Mouse (Mus musculus) hindbrain, embryonic 10.5 days (tissue): ENCODE data around the gene Men1. TPM values are rescaled to one million over a fixed set of nuclear protein-coding genes. Genes with fewer than 3 reads are reported as not detected.

Source experiments
- DNase-seq: peaks from one replicate; pipeline ENCODE4 v3.0.0-alpha.2; 2017; ENCODE audit warnings: low spot score
- H3K27ac ChIP-seq: fragments of 300-500 bp; sonication (generic); 2 replicates; pipeline ENCODE4 v1.5.1; 2016; ENCODE audit warnings: mild to moderate bottlenecking, moderate library complexity
- H3K27me3 ChIP-seq: fragments of 300-500 bp; sonication (generic); 2 replicates; pipeline ENCODE4 v1.6.1; 2016; ENCODE audit warnings: mild to moderate bottlenecking; ENCODE audit not compliant: poor library complexity, insufficient read depth, severe bottlenecking
- H3K36me3 ChIP-seq: fragments of 300-500 bp; sonication (generic); 2 replicates; pipeline ENCODE4 v1.6.1; 2016; ENCODE audit warnings: mild to moderate bottlenecking, moderate library complexity
- H3K4me1 ChIP-seq: fragments of 300-500 bp; sonication (generic); replicated peaks from 2 replicates; pipeline ENCODE4 v1.6.1; 2016; ENCODE audit warnings: mild to moderate bottlenecking
- H3K4me3 ChIP-seq: fragments of 300-500 bp; sonication (generic); 2 replicates; pipeline ENCODE4 v1.5.1; 2016; ENCODE audit warnings: mild to moderate bottlenecking, moderate library complexity
- H3K9me3 ChIP-seq: fragments of 300-500 bp; sonication (generic); 2 replicates; pipeline ENCODE4 v1.6.1; 2016; ENCODE audit warnings: mild to moderate bottlenecking, moderate library complexity
- WGBS: fragments of 180-500 bp; shearing (Covaris S2); methylation state at CpG from one replicate; pipeline ENCODE4 v1.1.7; 2016; 5-methylcytosine and 5-hydroxymethylcytosine counted together
- polyA plus RNA-seq: library from polyadenylated mRNA; unstranded; fragments of >200 nt; fragmentation: Nextera tagmentation; extraction: Ambion mirVana; gene quantifications from 2 replicates; pipeline ENCODE4 v1.2.1, GENCODE M21; 2016

The Men1 gene
- polyA plus RNA-seq, 1 experiment from 2014 or later: 125 TPM

- 43% methylated on average over 5 of the region's 5 CpGs for WGBS
- H3K4me1 ChIP-seq: peaks cover 41% of the 10 kb centered on the region
- no peak overlapping the region for H3K4me3 ChIP-seq
- DNase-seq: no peak
- peaks cover 25% of the 10 kb centered on the region for H3K36me3 ChIP-seq
- peak overlapping the region; percentile 72 for H3K27ac ChIP-seq
- peaks cover 19% of the 10 kb centered on the region; the same call in 1 of the 2 replicates for H3K27me3 ChIP-seq
- no peaks in the 10 kb centered on the region for H3K9me3 ChIP-seq
Measured at GRCm38 (mm10) chr19:6383470-6383869, 48.7 kb downstream of the Men1 start.

- Histone ChIP-seq H3K27ac (peak within 1 kb of the TSS; percentile 72), H3K4me3 (no peak within 1 kb of the TSS), H3K36me3 (peaks cover 19% of the 10 kb centered on the region), H3K4me1 (peaks cover 44% of the 10 kb centered on the region), H3K27me3 (peaks cover 26% of the 10 kb centered on the region; the same call in 1 of the 2 replicates), H3K9me3 (no peaks in the 10 kb centered on the region)
- 22% methylated on average over 7 of the region's 7 CpGs for WGBS
- no peak for DNase-seq
Measured at GRCm38 (mm10) chr19:6384128-6384527, 49.3 kb downstream of the Men1 start, which contains the start of gene Pygm. Gene Pygm, plus strand, starts transcription at chr19:6384399.

- Histone ChIP-seq H3K27ac (no peak overlapping the region), H3K4me3 (no peak overlapping the region), H3K36me3 (peaks cover 11% of the 10 kb centered on the region; the same call in 1 of the 2 replicates), H3K27me3 (peaks cover 33% of the 10 kb centered on the region; the same call in 1 of the 2 replicates), H3K4me1 (peaks cover 52% of the 10 kb centered on the region), H3K9me3 (no peaks in the 10 kb centered on the region)
- 82% methylated on average over 11 of the region's 11 CpGs for WGBS
- DNase-seq: no peak
Measured at GRCm38 (mm10) chr19:6384954-6385353, 50.2 kb downstream of the Men1 start.

GRCm38 (mm10) chr19:6385419-6385818 is 50.6 kb downstream of the Men1 start:
- Histone ChIP-seq H3K4me1 (peaks cover 57% of the 10 kb centered on the region), H3K36me3 (peaks cover 9% of the 10 kb centered on the region; the same call in 1 of the 2 replicates), H3K9me3 (no peaks in the 10 kb centered on the region), H3K27ac (no peak overlapping the region), H3K4me3 (no peak overlapping the region), H3K27me3 (peaks cover 33% of the 10 kb centered on the region; the same call in 1 of the 2 replicates)
- DNase-seq: no peak
- WGBS: 80% methylated on average over 5 of the region's 5 CpGs

GRCm38 (mm10) chr19:6385821-6386220 is 51.0 kb downstream of the Men1 start:
- 82% methylated on average over 7 of the region's 7 CpGs for WGBS
- H3K4me1 ChIP-seq: peaks cover 60% of the 10 kb centered on the region

GRCm38 (mm10) chr19:6386234-6386633 is 51.5 kb downstream of the Men1 start:
- Histone ChIP-seq H3K27me3 (peaks cover 33% of the 10 kb centered on the region; the same call in 1 of the 2 replicates), H3K4me1 (peaks cover 60% of the 10 kb centered on the region), H3K4me3 (no peak overlapping the region), H3K27ac (0 out of 2 replicates have a peak overlapping the region, but pooled peaks have one; percentile 16), H3K36me3 (0 out of 2 replicates have a peak, but pooled peaks cover under 1% of the 10 kb centered on the region), H3K9me3 (no peaks in the 10 kb centered on the region)
- WGBS: 64% methylated on average over 9 of the region's 9 CpGs
- DNase-seq: no peak

More at GRCm38 (mm10) chr19:6385821-6386220, 51.0 kb downstream of the Men1 start:
- Histone ChIP-seq H3K36me3 (peaks cover 5% of the 10 kb centered on the region; the same call in 1 of the 2 replicates), H3K4me3 (no peak overlapping the region), H3K27ac (0 out of 2 replicates have a peak overlapping the region, but pooled peaks have one; percentile 16), H3K27me3 (peaks cover 33% of the 10 kb centered on the region; the same call in 1 of the 2 replicates), H3K9me3 (no peaks in the 10 kb centered on the region)
- DNase-seq: no peak

GRCm38 (mm10) chr19:6388006-6388405 is 53.2 kb downstream of the Men1 start:
- peaks cover 5% of the 10 kb centered on the region; the same call in 1 of the 2 replicates for H3K36me3 ChIP-seq
- H3K4me3 ChIP-seq: no peak overlapping the region
- no peak for DNase-seq
- H3K27me3 ChIP-seq: peaks cover 33% of the 10 kb centered on the region; the same call in 1 of the 2 replicates
- WGBS: 88% methylated on average over 13 of the region's 13 CpGs
- H3K27ac ChIP-seq: no peak overlapping the region
- no peaks in the 10 kb centered on the region for H3K9me3 ChIP-seq
- peaks cover 56% of the 10 kb centered on the region for H3K4me1 ChIP-seq

GRCm38 (mm10) chr19:6389803-6390202 is 55.0 kb downstream of the Men1 start:
- H3K27ac ChIP-seq: no peak overlapping the region
- H3K9me3 ChIP-seq: no peaks in the 10 kb centered on the region
- whole genome bisulfite sequencing: 4% methylated on average over 16 of the region's 16 CpGs
- peaks cover 5% of the 10 kb centered on the region; the same call in 1 of the 2 replicates for H3K36me3 ChIP-seq
- H3K4me3 ChIP-seq: peak overlapping the region; percentile 46
- peaks cover 33% of the 10 kb centered on the region; the same call in 1 of the 2 replicates for H3K27me3 ChIP-seq
- H3K4me1 ChIP-seq: peaks cover 39% of the 10 kb centered on the region
- DNase-seq: no peak

- DNase-seq: no peak
- no peak overlapping the region for H3K27ac ChIP-seq
- H3K4me1 ChIP-seq: peaks cover 34% of the 10 kb centered on the region
- no peak overlapping the region for H3K4me3 ChIP-seq
- H3K27me3 ChIP-seq: peaks cover 33% of the 10 kb centered on the region; the same call in 1 of the 2 replicates
- WGBS: 62% methylated on average over 6 of the region's 6 CpGs
- peaks cover 5% of the 10 kb centered on the region; the same call in 1 of the 2 replicates for H3K36me3 ChIP-seq
- H3K9me3 ChIP-seq: no peaks in the 10 kb centered on the region
Measured at GRCm38 (mm10) chr19:6390251-6390650, 55.5 kb downstream of the Men1 start.

Other genes starting within 250 kb of the Men1 start
- 57.7 and 65.4 TPM in 2 replicates for gene Cdca5, start 250.0 kb upstream of the Men1 start, polyA plus RNA-seq
- 0.38 and 0.83 TPM in 2 replicates for gene AC131692.1, start 240.6 kb upstream of the Men1 start, polyA plus RNA-seq
- 0.64 and 0.90 TPM in 2 replicates for gene Naaladl1, start 229.2 kb upstream of the Men1 start, polyA plus RNA-seq
- gene Sac3d1, start 216.3 kb upstream of the Men1 start, polyA plus RNA-seq: 70.0 and 70.1 TPM in 2 replicates
- gene Snx15, start 206.7 kb upstream of the Men1 start, polyA plus RNA-seq: 27.0 and 35.1 TPM in 2 replicates
- gene Batf2, start 194.0 kb upstream of the Men1 start, polyA plus RNA-seq: 0.09 TPM in 1 of 2 replicates, not detected in the other
- 125 and 130 TPM in 2 replicates for gene Arl2, start 193.4 kb upstream of the Men1 start, polyA plus RNA-seq
- gene Majin, start 150.6 kb upstream of the Men1 start, polyA plus RNA-seq: 0.12 TPM in 1 of 2 replicates, not detected in the other
- 0.57 TPM in 1 of 2 replicates, not detected in the other for gene Gpha2, start 108.6 kb upstream of the Men1 start, polyA plus RNA-seq
- gene Ppp2r5b, start 99.1 kb upstream of the Men1 start, polyA plus RNA-seq: 37.8 and 53.8 TPM in 2 replicates
- 10.3 and 14.9 TPM in 2 replicates for gene Atg2a, start 93.3 kb upstream of the Men1 start, polyA plus RNA-seq
- gene Ehd1, start 58.3 kb upstream of the Men1 start, polyA plus RNA-seq: 87.8 and 103 TPM in 2 replicates
- 0.29 and 0.37 TPM in 2 replicates for gene Cdc42bpg, start 28.5 kb upstream of the Men1 start, polyA plus RNA-seq
- 13.1 and 14.7 TPM in 2 replicates for gene Map4k2, start 6.2 kb downstream of the Men1 start, polyA plus RNA-seq
- 198 and 221 TPM in 2 replicates for gene Sf1, start 28.7 kb downstream of the Men1 start, polyA plus RNA-seq
- 1.3 and 1.9 TPM in 2 replicates for gene Pygm, start 49.4 kb downstream of the Men1 start, polyA plus RNA-seq
- 20.5 and 20.7 TPM in 2 replicates for gene Rasgrp2, start 64.4 kb downstream of the Men1 start, polyA plus RNA-seq
- gene Nrxn2, start 83.8 kb downstream of the Men1 start, polyA plus RNA-seq: 4.4 and 13.2 TPM in 2 replicates
- not detected in 2 replicates for gene Slc22a12, start 208.1 kb downstream of the Men1 start, polyA plus RNA-seq